Mouse (Mus musculus): ENCODE results near the gene Cplx2.
A peak's percentile ranks its signal among the peaks of the same experiment; 100 is the strongest.

Cplx2 gene

GRCm38 (mm10) chr13:54371049-54371386, at the start of gene Cplx2:
Gene Cplx2 (plus strand): TSS chr13:54371349.
- no peak for DNase-seq (ENCODE audit: low spot score)

GRCm38 (mm10) chr13:54322396-54323306, 48.5 kb upstream of the Cplx2 start:
- no peak for DNase-seq (ENCODE audit: low spot score)

- no peak for DNase-seq (ENCODE audit: low spot score)
These were observed 47.6 kb upstream of the Cplx2 start for GRCm38 (mm10) chr13:54323307-54324165.

- DNase-seq (ENCODE audit: low spot score): no peak
These were observed 47.0 kb upstream of the Cplx2 start for GRCm38 (mm10) chr13:54324178-54324577.

GRCm38 (mm10) chr13:54325814-54326213, 45.3 kb upstream of the Cplx2 start:
- DNase-seq (ENCODE audit: low spot score): no peak

GRCm38 (mm10) chr13:54326686-54327447, 44.3 kb upstream of the Cplx2 start:
- DNase-seq (ENCODE audit: low spot score): no peak

GRCm38 (mm10) chr13:54328029-54328428, 43.1 kb upstream of the Cplx2 start:
- no peak for DNase-seq (ENCODE audit: low spot score)

- DNase-seq (ENCODE audit: low spot score): no peak
These were observed 42.1 kb upstream of the Cplx2 start for GRCm38 (mm10) chr13:54328954-54329490.

- DNase-seq (ENCODE audit: low spot score): peak; percentile 37
These were observed 39.1 kb upstream of the Cplx2 start for GRCm38 (mm10) chr13:54331825-54332675.

GRCm38 (mm10) chr13:54332921-54333477, 38.1 kb upstream of the Cplx2 start:
- no peak for DNase-seq (ENCODE audit: low spot score)

GRCm38 (mm10) chr13:54337058-54337457, 34.1 kb upstream of the Cplx2 start:
- no peak for DNase-seq (ENCODE audit: low spot score)

GRCm38 (mm10) chr13:54337541-54337940, 33.6 kb upstream of the Cplx2 start:
- no peak for DNase-seq (ENCODE audit: low spot score)

GRCm38 (mm10) chr13:54338815-54339214, 32.3 kb upstream of the Cplx2 start:
- DNase-seq (ENCODE audit: low spot score): no peak

GRCm38 (mm10) chr13:54345885-54346647, 25.1 kb upstream of the Cplx2 start:
- no peak for DNase-seq (ENCODE audit: low spot score)

GRCm38 (mm10) chr13:54348011-54348410, 23.1 kb upstream of the Cplx2 start:
- DNase-seq (ENCODE audit: low spot score): no peak

- no peak for DNase-seq (ENCODE audit: low spot score)
These were observed 21.9 kb upstream of the Cplx2 start for GRCm38 (mm10) chr13:54349126-54349759.

- DNase-seq (ENCODE audit: low spot score): no peak
These were observed 13.7 kb upstream of the Cplx2 start for GRCm38 (mm10) chr13:54357420-54357819.

- no peak for DNase-seq (ENCODE audit: low spot score)
These were observed 12.0 kb upstream of the Cplx2 start for GRCm38 (mm10) chr13:54359181-54359580.

GRCm38 (mm10) chr13:54364686-54365085, 6.5 kb upstream of the Cplx2 start:
- DNase-seq (ENCODE audit: low spot score): no peak
